Mouse (Mus musculus) spleen, adult 2 months (tissue): Measurements from ENCODE around the gene Ddx6.

ENCODE experiments used
- CTCF ChIP-seq: fragments of 200-500 bp; IDR thresholded peaks from 2 replicates; pipeline ENCODE4 v1.5.1; 2011; ENCODE audit warnings: mild to moderate bottlenecking, inconsistent platforms; ENCODE audit not compliant: insufficient read depth, insufficient read length, insufficient replicate concordance; ENCODE audit errors: extremely low read depth
- POLR2A ChIP-seq: fragments of 200-500 bp; IDR thresholded peaks from 2 replicates; pipeline ENCODE4 v1.6.1; 2011; ENCODE audit warnings: low read depth, low read length, inconsistent platforms

DNA sequence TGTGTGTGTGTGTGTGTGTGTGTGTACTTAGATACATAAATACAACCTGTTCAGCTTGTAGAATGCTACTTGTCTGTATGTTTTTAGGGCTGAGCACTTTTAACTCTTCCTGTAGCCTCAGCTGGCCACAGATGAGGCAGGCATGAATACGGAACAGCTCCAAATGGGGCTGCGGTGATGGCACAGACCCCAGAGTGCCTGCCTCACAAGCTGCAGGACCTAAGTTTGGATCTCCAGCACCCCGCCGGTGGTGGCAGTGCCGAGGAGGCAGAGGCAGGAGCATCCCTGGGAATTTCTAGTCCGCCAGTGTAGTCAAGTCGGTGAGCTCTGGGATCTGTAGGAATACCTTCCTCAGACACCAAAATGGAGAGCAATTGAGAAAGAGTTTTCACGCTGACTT is 42.3 kb downstream of the Ddx6 start:
- TF ChIP-seq CTCF (no peak), POLR2A (no peak)
